Mouse (Mus musculus): ENCODE measurements around the gene Apod.

DNA sequence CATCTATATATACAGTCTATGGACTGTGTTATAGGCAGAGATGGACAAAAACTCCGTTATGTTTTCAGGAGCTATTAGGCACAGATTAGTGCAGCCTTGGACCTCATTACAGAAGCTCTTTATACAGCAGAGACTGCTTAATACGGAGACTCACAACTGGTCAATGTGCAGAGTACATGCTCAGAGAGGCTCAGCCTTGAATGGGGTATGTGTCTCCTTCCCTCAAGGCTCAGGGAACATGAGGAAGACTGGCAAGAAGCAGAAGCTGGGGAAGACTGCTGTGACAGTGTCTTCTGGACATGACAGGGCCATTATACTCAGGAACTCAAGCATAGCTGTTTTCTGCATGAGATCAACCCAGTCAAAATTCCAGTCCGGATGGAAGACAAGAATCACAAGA is 58.9 kb downstream of the Apod start:
- TF ChIP-seq CTCF (IDR thresholded peaks at IDR 0.05; ENCODE audit: extremely low read depth, insufficient read length, insufficient replicate concordance, low read depth, low read length) (no peak), POLR2A (IDR thresholded peaks at IDR 0.05; ENCODE audit: low read depth, low read length) (no peak)
